Mouse (Mus musculus) spleen, adult 2 months (tissue): ENCODE measurements around the gene Bmp8b. TPM values are rescaled to one million over a fixed set of nuclear protein-coding genes. Genes with fewer than 3 reads are reported as not detected.

Experiments
- DNase-seq, 2 experiments: peaks; one replicate each; pipeline versions ENCODE4 v3.0.0 to v3.0.0-alpha.2; 2012 to 2021; ENCODE audit warnings: low spot score in 2 of 2, low read depth in 1 of 2
- H3K27ac ChIP-seq: fragments of 200-500 bp; 2 replicates; pipeline ENCODE4 v1.5.1; 2012; ENCODE audit warnings: low read length, inconsistent platforms; ENCODE audit not compliant: insufficient read depth
- H3K27me3 ChIP-seq: fragments of 200-500 bp; 2 replicates; pipeline ENCODE4 v1.6.1; 2012; ENCODE audit warnings: mild to moderate bottlenecking, moderate library complexity, low read length, inconsistent platforms; ENCODE audit not compliant: control insufficient read depth, insufficient read depth
- H3K36me3 ChIP-seq: fragments of 200-500 bp; 2 replicates; pipeline ENCODE4 v1.6.1; 2012; ENCODE audit warnings: mild to moderate bottlenecking, low read length, inconsistent platforms; ENCODE audit not compliant: control insufficient read depth, insufficient read depth
- H3K4me1 ChIP-seq: fragments of 200-500 bp; 2 replicates; pipeline ENCODE4 v1.6.1; 2011; ENCODE audit warnings: inconsistent platforms; ENCODE audit not compliant: control insufficient read depth, insufficient read depth, insufficient read length
- H3K4me3 ChIP-seq: fragments of 200-500 bp; 2 replicates; pipeline ENCODE4 v1.5.1; 2011; ENCODE audit warnings: mild to moderate bottlenecking, inconsistent platforms; ENCODE audit not compliant: insufficient read depth, insufficient read length; ENCODE audit errors: extremely low read depth
- CTCF ChIP-seq: fragments of 200-500 bp; IDR thresholded peaks from 2 replicates; pipeline ENCODE4 v1.5.1; 2011; ENCODE audit warnings: mild to moderate bottlenecking, inconsistent platforms; ENCODE audit not compliant: insufficient read depth, insufficient read length, insufficient replicate concordance; ENCODE audit errors: extremely low read depth
- POLR2A ChIP-seq: fragments of 200-500 bp; IDR thresholded peaks from 2 replicates; pipeline ENCODE4 v1.6.1; 2011; ENCODE audit warnings: low read depth, low read length, inconsistent platforms
- WGBS: fragments of 180-500 bp; shearing (Covaris S2); methylation state at CpG from one replicate; pipeline ENCODE4 v1.1.7; 2018; 5-methylcytosine and 5-hydroxymethylcytosine counted together
- polyA plus RNA-seq: library from polyadenylated mRNA; depleted of rRNA; stranded (reverse); fragments of >200 nt; gene quantifications from 2 replicates; pipeline ENCODE4 v1.2.3, GENCODE M21; 2012; rRNA removed

The Bmp8b gene
- polyA plus RNA-seq, result 0.11 and 0.19 TPM in 2 replicates

GRCm38 (mm10) chr4:123104651-123105450, at the start of gene Bmp8b:
Gene Bmp8b, plus strand, starts transcription at chr4:123105165.
- WGBS, result 14% methylated on average over 74 of the region's 75 CpGs
- Histone ChIP-seq H3K36me3 (no peaks in the 10 kb centered on the region), H3K27me3 (peaks cover 8% of the 10 kb centered on the region), H3K27ac (no peak within 1 kb of the TSS), H3K4me1 (peaks cover 3% of the 10 kb centered on the region; the same call in 1 of the 2 replicates), H3K4me3 (no peak within 1 kb of the TSS; the same call in 1 of the 2 replicates)
- no peak for DNase-seq
- no peak for TF ChIP-seq CTCF
- no peak for TF ChIP-seq POLR2A

GRCm38 (mm10) chr4:123056560-123057109, 48.3 kb upstream of the Bmp8b start:
- Histone ChIP-seq H3K4me3 (no peak overlapping the region), H3K27me3 (no peaks in the 10 kb centered on the region), H3K27ac (no peak overlapping the region), H3K36me3 (peaks cover 27% of the 10 kb centered on the region), H3K4me1 (no peaks in the 10 kb centered on the region)
- TF ChIP-seq POLR2A, result no peak
- TF ChIP-seq CTCF, result no peak
- WGBS, result 89% methylated on average over 3 of the region's 3 CpGs
- no peak for DNase-seq

- H3K27me3 ChIP-seq, result no peaks in the 10 kb centered on the region
- DNase-seq, result no peak
- TF ChIP-seq POLR2A, result no peak
- TF ChIP-seq CTCF, result no peak
- WGBS, result 88% methylated on average over 1 of the region's 1 CpGs
- no peak overlapping the region for H3K4me3 ChIP-seq
- H3K4me1 ChIP-seq, result no peaks in the 10 kb centered on the region
- H3K27ac ChIP-seq, result no peak overlapping the region
- H3K36me3 ChIP-seq, result peaks cover 18% of the 10 kb centered on the region
These were observed 47.0 kb upstream of the Bmp8b start for GRCm38 (mm10) chr4:123057957-123058356.

DNA sequence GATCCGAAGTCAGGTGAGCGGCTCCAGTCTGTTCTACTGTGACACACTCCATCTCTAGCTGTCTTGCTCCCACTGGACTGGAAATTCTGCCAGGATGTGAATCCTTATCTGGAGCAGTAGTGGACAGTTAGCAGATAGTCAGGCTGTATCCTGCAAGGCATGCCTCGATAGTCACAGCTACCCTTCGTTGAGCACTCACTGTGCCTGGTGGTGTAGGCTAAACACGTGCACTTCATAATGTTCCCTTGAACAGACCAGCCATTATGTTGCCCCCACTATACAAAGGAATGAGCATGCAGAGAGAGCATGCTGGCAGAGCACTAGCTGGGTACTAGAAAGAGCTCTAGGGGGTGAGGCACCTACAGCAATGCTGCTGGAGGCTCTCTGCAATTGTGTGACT, 43.2 kb upstream of the Bmp8b start:
- Histone ChIP-seq H3K27ac (no peak overlapping the region), H3K4me3 (no peak overlapping the region), H3K4me1 (no peaks in the 10 kb centered on the region), H3K27me3 (no peaks in the 10 kb centered on the region), H3K36me3 (0 out of 2 replicates have a peak, but pooled peaks cover 1% of the 10 kb centered on the region)
- DNase-seq, result no peak
- TF ChIP-seq CTCF (no peak), POLR2A (no peak)
- WGBS, result 75% methylated on average over 5 of the region's 5 CpGs

DNA sequence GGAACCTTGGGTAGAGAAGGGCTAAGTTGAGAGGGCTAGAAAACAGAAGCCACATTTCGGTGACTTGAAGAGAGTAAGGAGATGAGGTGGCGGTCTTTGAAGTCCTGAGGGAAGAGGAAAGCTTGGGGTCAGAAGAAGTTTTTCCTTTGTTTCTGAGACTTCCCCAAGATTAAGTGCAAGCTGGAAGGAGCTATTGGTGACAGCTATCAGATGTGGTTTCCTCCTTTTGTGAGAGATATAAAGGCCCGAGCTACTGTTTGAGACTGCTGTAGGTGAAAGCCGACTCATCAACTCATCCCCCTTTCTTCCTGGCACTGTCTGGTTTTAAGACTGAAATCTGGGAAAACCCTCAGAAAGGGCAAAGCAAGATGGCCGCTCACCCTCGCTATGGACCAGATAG, 36.3 kb upstream of the Bmp8b start:
- DNase-seq, result no peak
- WGBS, result 54% methylated on average over 6 of the region's 6 CpGs
- Histone ChIP-seq H3K27me3 (no peaks in the 10 kb centered on the region), H3K36me3 (no peaks in the 10 kb centered on the region), H3K27ac (no peak overlapping the region), H3K4me3 (no peak overlapping the region), H3K4me1 (no peaks in the 10 kb centered on the region)
- TF ChIP-seq POLR2A (no peak), CTCF (no peak)

DNA sequence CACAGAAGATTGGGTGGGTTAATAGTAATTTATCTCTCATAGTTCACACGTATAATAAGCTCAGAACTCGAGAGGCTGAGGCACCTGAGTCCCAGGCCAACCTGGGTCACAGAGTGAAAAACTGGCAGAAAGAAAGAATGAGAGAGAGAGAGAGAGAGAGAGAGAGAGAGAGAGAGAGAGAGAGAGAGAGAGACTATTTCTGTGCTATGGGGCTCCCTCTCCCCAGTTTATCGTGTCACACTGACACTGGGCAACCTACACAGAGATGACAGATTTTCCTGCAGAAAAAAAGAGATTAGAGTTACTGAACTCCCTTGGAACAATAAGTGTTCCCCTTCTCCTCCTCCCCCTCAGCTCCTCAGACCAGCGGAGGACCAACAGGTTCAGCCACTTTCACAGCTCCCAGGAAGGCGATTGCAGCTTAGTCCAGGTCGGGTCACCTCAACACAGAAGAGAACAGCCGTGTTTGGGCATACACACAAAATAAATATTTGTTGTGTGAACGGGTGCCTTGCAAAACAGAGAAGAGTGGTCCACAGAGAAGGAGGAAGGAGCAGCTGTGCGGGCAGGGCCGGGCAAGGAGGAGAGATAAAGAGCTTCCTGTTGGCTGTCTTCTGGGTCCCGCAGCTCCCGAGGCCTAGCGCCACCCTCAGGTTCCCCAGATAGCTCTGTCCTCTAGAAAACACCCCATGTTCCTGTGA, 33.5 kb upstream of the Bmp8b start:
- DNase-seq, result peak; percentile 15 to 52
- Histone ChIP-seq H3K4me3 (no peak overlapping the region; the same call in 1 of the 2 replicates), H3K4me1 (no peaks in the 10 kb centered on the region), H3K27ac (no peak overlapping the region), H3K36me3 (no peaks in the 10 kb centered on the region), H3K27me3 (no peaks in the 10 kb centered on the region)
- TF ChIP-seq CTCF, result peak; percentile 48; the same call in 1 of the 2 replicates
- TF ChIP-seq POLR2A, result no peak
- WGBS, result 18% methylated on average over 13 of the region's 13 CpGs

DNA sequence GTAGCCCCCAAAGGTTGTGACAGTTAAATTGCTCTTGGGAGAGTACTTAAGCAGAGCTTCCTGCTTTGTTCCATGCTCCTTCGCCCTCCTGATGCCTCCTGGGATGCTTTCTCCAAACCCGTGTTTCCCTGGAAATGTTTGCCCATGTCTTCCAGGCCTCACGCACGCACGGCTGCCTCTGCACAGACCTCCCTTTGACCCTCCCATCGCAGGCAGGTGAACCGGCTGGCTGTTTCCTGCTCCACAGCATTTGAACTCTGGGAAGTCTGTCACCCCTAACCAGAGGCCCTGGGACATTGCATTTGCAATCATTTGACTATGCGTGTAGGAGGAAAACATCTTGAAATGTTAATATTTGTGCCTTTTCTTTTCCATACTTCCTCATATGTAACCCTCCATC, 28.0 kb upstream of the Bmp8b start:
- Histone ChIP-seq H3K27me3 (no peaks in the 10 kb centered on the region), H3K36me3 (no peaks in the 10 kb centered on the region), H3K4me1 (no peaks in the 10 kb centered on the region), H3K4me3 (no peak overlapping the region), H3K27ac (no peak overlapping the region)
- no peak for DNase-seq
- TF ChIP-seq CTCF (no peak), POLR2A (no peak)
- 91% methylated on average over 8 of the region's 8 CpGs for WGBS
